9 mouse cellular contexts compared by ENCODE assay signal in genomic region chr6:49120370-49120769, GRCm38 (mm10).
"Had no signal": no experiment of that assay in that cellular context is flagged by ENCODE, and none has a peak within 500 bp of the region (broad histone marks: within the 10 kb centered on the region; RNA-seq: fewer than 3 reads in every experiment).

No protein-coding gene starts in this region.

- H3K9ac ChIP-seq: kidney, embryonic 15.5 days; limb, embryonic 13.5 days; liver, embryonic 14.5 days; midbrain, embryonic 12.5 days had no signal

- H3K4me2 ChIP-seq: kidney, embryonic 15.5 days; limb, embryonic 13.5 days; midbrain, embryonic 12.5 days had no signal

- H3K9me3 ChIP-seq: kidney, embryonic 15.5 days; limb, embryonic 13.5 days; midbrain, embryonic 12.5 days had no signal

- DNase-seq: kidney, adult 2 months; kidney, postnatal 14 days; left cerebral cortex, postnatal 4 days; lung, adult 2 months; right cerebral cortex, postnatal 14 days had no signal

- H3K27me3 ChIP-seq: kidney, embryonic 15.5 days; limb, embryonic 13.5 days; midbrain, embryonic 12.5 days had no signal

- H3K27ac ChIP-seq: kidney, embryonic 15.5 days; limb, embryonic 13.5 days; liver, embryonic 14.5 days; midbrain, embryonic 12.5 days had no signal

- H3K4me1 ChIP-seq: kidney, embryonic 15.5 days; limb, embryonic 13.5 days had no signal

- H3K4me3 ChIP-seq: kidney, embryonic 15.5 days; limb, embryonic 13.5 days; midbrain, embryonic 12.5 days had no signal
